Mouse (Mus musculus) forebrain, embryonic 13.5 days (tissue): ENCODE results near the gene Rab3il1. TPM values are rescaled to one million over a fixed set of nuclear protein-coding genes. Genes with fewer than 3 reads are reported as not detected.

Source experiments
- ATAC-seq: fragments of 200-750 bp; cut with Nextera tagmentation; 2 replicates; pipeline ENCODE4 v1.8.0; 2017
- H3K27ac ChIP-seq: fragments of 300-500 bp; sonication (generic); 2 replicates; pipeline ENCODE4 v1.5.1; 2015; ENCODE audit warnings: inconsistent platforms, mild to moderate bottlenecking, moderate library complexity
- H3K27me3 ChIP-seq: fragments of 300-500 bp; sonication (generic); 2 replicates; pipeline ENCODE4 v1.6.1; 2015; ENCODE audit warnings: mild to moderate bottlenecking, inconsistent platforms
- H3K36me3 ChIP-seq: fragments of 300-500 bp; sonication (generic); 2 replicates; pipeline ENCODE4 v1.6.1; 2015; ENCODE audit warnings: mild to moderate bottlenecking, inconsistent platforms; ENCODE audit not compliant: poor library complexity, severe bottlenecking
- H3K4me1 ChIP-seq: fragments of 300-500 bp; sonication (generic); 2 replicates; pipeline ENCODE4 v1.6.1; 2015; ENCODE audit warnings: inconsistent platforms
- H3K4me2 ChIP-seq: fragments of 300-500 bp; sonication (generic); 2 replicates; pipeline ENCODE4 v1.6.1; 2015; ENCODE audit warnings: inconsistent platforms, mild to moderate bottlenecking, moderate library complexity
- H3K4me3 ChIP-seq: fragments of 300-500 bp; sonication (generic); 2 replicates; pipeline ENCODE4 v1.5.1; 2015; ENCODE audit warnings: mild to moderate bottlenecking, inconsistent platforms
- H3K9ac ChIP-seq: fragments of 300-500 bp; sonication (generic); 2 replicates; pipeline ENCODE4 v1.6.1; 2015; ENCODE audit warnings: mild to moderate bottlenecking, inconsistent platforms
- H3K9me3 ChIP-seq: fragments of 300-500 bp; sonication (generic); replicated peaks from 2 replicates; pipeline ENCODE4 v1.6.1; 2016; ENCODE audit warnings: inconsistent platforms
- WGBS: fragments of 180-500 bp; shearing (Covaris S2); methylation state at CpG from one replicate; pipeline ENCODE4 v1.1.7; 2015; 5-methylcytosine and 5-hydroxymethylcytosine counted together
- polyA plus RNA-seq: library from polyadenylated mRNA; unstranded; fragments of >200 nt; fragmentation: Nextera tagmentation; extraction: Ambion mirVana; gene quantifications from 2 replicates; pipeline ENCODE4 v1.2.1, GENCODE M21; 2015

Gene Rab3il1
- polyA plus RNA-seq, 1 experiment from 2014 or later: 14.4 TPM

DNA sequence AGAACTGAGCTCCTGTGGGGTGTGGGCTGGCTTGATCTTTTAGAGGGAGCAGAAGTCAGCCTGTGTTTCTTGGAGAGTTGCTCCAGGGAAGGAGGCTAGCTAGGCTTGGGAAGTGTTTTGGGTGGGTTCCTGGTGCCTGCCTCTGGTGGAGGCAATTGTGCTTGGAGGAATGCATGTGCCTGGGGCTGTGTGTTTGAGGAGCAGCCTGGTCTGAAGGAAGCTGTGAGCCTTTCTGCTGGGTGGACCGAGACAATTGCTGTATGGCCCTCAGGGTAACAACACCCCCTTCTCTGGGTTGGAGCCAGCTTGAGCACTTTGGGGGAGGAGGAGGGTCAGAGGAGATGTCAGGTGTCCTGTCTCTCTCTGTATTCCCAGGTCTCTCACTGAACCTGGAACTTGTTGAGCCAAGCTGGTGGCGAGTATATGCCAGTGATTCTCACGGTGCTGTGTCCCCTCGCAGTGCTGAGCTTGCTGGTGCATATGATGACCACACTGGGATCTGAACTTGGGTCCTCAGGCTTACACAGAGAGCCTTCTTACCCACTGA, 17.8 kb downstream of the Rab3il1 start:
- Histone ChIP-seq H3K4me2 (peak overlapping the region; percentile 91), H3K27ac (no peak overlapping the region), H3K9ac (no peak overlapping the region), H3K36me3 (no peaks in the 10 kb centered on the region), H3K9me3 (no peaks in the 10 kb centered on the region), H3K27me3 (no peaks in the 10 kb centered on the region), H3K4me1 (peaks cover 19% of the 10 kb centered on the region), H3K4me3 (no peak overlapping the region)
- 75% methylated on average over 4 of the region's 4 CpGs for WGBS
- no peak for ATAC-seq

DNA sequence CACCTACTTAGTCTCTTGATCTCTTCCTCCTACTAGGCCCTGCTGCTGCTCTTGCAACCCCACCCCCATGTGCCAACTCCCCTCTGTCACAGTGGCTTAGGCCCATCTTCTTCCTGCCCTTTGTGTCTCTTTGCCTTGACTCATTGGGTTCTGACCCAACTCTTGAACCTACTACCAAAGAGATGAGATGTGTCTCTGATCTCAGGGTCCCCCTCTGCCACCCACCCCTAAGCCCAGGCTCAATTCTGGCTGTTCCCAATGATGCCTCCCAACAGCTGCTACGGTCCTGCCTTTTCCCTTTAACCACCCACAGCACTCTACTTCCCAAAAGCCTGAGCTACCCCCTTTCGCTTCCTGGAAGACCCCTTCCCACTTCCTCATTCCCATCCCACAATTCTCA, 20.5 kb downstream of the Rab3il1 start:
- 85% methylated on average over 2 of the region's 2 CpGs for WGBS

DNA sequence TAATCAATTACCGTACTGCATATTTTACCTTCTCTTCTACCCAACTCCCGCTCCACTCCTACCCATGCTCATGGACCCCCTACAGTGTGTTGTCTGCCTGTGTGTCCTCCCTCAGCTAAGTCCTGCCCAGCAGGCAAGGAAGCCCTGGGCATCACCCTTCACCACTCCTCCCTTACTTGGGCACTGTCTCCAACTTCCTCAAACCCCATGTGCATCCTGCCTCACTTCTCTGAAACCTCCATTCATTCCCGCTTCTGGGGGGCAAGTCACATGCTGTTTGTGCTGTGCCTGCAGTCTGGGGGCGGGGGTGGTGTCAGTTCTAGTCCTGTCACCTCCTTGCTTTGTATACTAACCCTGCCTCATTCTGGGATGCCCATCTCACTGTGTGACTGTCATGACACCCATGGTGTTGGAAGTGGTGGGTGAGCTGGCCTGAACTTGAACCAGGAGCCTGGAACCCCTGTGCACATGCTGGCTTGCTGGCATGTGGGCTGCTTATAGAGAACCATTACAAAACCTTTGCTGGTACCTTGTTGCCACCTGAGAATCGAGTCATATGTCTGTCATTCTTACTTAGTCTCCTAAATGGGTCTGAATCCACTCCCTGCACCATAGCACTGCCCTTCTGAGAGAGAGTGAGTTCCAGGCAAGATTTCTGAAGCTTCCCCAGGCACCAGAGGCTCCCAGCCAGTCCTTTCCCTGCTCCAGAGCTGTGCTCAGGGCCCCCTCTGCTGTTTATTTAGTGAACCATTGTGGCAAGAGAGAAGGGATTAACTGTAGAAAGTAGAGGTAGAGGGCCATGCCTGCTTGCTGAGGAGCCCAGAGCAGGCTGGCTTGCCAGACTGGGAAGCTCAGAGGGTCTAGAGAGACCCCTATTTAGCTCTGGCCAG, 21.2 kb downstream of the Rab3il1 start:
- H3K27me3 ChIP-seq: no peaks in the 10 kb centered on the region
- H3K4me2 ChIP-seq: no peak overlapping the region
- ATAC-seq: no peak
- H3K4me3 ChIP-seq: no peak overlapping the region
- H3K36me3 ChIP-seq: peaks cover 7% of the 10 kb centered on the region; the same call in 1 of the 2 replicates
- no peak overlapping the region for H3K9ac ChIP-seq
- 62% methylated on average over 5 of the region's 5 CpGs for WGBS
- no peak overlapping the region for H3K27ac ChIP-seq
- no peaks in the 10 kb centered on the region for H3K9me3 ChIP-seq
- peaks cover 23% of the 10 kb centered on the region for H3K4me1 ChIP-seq

More for the DNA sequence above, 20.5 kb downstream of the Rab3il1 start:
- no peaks in the 10 kb centered on the region for H3K36me3 ChIP-seq
- no peak for ATAC-seq
- no peak overlapping the region for H3K4me2 ChIP-seq
- H3K4me3 ChIP-seq: no peak overlapping the region
- no peaks in the 10 kb centered on the region for H3K27me3 ChIP-seq
- H3K4me1 ChIP-seq: peaks cover 29% of the 10 kb centered on the region
- H3K9ac ChIP-seq: no peak overlapping the region
- H3K27ac ChIP-seq: no peak overlapping the region
- no peaks in the 10 kb centered on the region for H3K9me3 ChIP-seq

DNA sequence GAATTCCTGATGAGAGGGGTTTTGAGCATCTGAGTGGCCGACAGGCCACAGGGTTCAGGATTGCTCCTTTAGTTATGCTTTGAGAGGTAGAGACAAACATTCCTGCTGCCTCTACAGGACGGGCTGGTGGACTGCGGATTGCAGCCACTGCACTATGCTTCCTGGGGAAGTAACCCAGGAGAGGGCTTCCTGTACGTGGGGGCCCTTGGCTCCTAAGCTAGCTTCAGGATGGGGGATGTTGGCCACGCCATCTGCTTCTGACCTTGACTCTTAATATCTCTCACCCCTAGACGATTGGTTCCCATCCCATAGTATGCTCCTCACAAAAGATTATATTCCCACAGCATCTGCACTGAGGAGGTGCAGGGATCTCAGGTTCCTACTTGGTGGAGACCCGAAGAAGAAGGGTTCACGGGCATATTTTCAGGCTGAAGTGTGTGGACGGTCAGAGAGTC, 21.9 kb downstream of the Rab3il1 start:
- Histone ChIP-seq H3K9ac (no peak overlapping the region), H3K36me3 (peaks cover 10% of the 10 kb centered on the region), H3K4me3 (no peak overlapping the region), H3K4me1 (peaks cover 19% of the 10 kb centered on the region), H3K27ac (no peak overlapping the region), H3K4me2 (no peak overlapping the region; the same call in 1 of the 2 replicates), H3K27me3 (no peaks in the 10 kb centered on the region), H3K9me3 (no peaks in the 10 kb centered on the region)
- 67% methylated on average over 9 of the region's 9 CpGs for WGBS
- no peak for ATAC-seq

DNA sequence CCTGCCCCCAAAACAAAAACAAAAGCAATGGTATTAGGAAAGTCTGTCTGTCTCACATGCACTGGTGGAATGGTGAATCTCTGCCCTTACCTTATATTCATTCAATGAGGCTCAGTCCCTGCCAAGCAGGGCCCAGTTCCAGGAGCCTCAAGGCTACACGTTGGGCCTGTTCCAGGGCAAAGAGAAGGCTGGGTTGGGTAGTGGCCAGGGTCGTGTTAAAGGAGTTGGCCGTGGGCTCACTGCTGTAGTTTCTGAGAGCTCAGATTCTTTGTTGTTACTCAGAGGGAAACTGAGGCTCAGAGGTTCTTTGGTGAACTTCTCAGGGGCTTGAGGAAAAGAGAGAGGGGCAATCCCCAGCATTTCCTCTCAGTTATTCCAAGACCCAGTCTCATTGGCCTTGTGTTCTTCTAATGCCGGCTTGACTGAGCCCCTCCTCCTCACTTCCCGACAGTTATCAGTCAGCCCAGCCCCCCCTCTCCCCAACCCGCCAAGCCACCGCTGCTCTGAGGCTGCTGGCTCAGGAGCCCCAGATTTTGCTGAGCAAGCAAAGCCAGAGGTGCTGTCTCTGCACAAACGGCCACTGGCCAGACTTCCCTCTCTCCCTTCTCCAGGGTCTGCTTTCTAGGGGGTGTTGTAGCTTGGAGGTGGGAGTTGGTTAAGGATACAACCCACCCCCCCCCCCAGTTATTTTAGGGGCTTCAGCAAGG, 23.9 kb downstream of the Rab3il1 start:
- Histone ChIP-seq H3K4me3 (no peak overlapping the region), H3K27ac (peak overlapping the region; percentile 31; the same call in 1 of the 2 replicates), H3K4me2 (0 out of 2 replicates have a peak overlapping the region, but pooled peaks have one; percentile 12), H3K4me1 (peaks cover 9% of the 10 kb centered on the region), H3K9ac (no peak overlapping the region), H3K9me3 (no peaks in the 10 kb centered on the region), H3K36me3 (peaks cover 10% of the 10 kb centered on the region), H3K27me3 (no peaks in the 10 kb centered on the region)
- peak; percentile 64 for ATAC-seq
- WGBS: 19% methylated on average over 8 of the region's 8 CpGs

DNA sequence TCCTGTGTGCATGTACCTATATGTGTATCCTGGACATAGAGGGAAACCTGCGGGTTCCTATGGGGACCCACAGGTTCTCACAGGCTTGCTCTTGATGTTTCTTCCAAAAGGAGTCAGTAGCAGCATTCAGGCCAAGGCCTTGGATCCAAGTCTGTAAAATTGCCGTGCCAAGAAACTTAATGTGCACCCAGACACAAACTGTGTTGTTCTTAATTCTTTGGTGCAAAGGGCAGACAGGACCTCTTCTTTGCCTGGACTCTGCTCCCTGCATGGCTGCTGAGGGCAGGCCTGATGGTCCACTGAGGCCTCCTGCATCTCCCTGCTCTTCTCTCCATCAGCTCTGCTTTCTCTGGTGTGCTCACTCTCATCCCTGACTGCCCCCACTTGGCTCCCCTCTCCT, 28.3 kb downstream of the Rab3il1 start:
- no peak overlapping the region for H3K4me2 ChIP-seq
- no peaks in the 10 kb centered on the region for H3K9me3 ChIP-seq
- H3K4me1 ChIP-seq: peaks cover 9% of the 10 kb centered on the region
- no peak overlapping the region for H3K4me3 ChIP-seq
- WGBS: 90% methylated on average over 2 of the region's 2 CpGs
- peaks cover 10% of the 10 kb centered on the region for H3K36me3 ChIP-seq
- no peak overlapping the region for H3K9ac ChIP-seq
- H3K27me3 ChIP-seq: no peaks in the 10 kb centered on the region
- ATAC-seq: no peak
- H3K27ac ChIP-seq: no peak overlapping the region

DNA sequence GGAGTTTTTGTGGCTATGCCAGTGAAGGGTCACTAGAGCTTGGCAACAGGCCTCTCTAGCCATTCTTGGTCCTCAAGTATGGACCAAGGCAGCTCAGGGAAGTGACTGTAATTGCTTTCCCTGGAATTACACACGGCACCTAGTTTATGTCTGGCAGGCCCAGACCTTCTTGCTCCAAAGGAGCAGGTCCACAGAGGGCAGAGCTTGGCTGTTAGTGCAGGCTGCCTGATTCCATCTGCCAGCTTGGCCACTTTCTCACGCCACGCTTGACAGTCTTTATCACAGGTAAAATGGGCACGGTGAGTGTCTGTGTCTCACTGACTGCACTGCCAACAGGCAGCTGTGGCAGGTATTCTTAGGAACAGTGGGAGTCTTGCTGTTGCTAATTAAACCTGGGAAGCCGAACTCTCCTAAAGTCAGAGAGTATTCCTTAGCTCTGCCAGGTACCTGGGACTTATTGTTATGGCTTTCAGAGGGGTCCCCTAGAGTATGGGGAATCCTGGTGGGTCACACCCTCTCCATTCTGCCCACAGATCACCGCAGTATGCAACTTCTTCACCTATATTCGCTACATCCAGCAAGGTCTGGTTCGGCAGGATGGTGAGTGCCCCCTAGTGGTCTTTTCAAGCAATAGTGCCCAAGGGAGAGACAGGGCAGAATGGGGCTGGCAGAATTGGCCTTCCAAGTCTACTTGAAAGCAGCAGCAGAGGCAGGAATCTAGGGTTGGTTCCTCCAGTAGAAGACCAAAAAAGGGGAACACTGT, 31.9 kb downstream of the Rab3il1 start:
- WGBS: 31% methylated on average over 8 of the region's 8 CpGs
- ATAC-seq: peak; percentile 76
- no peaks in the 10 kb centered on the region for H3K27me3 ChIP-seq

DNA sequence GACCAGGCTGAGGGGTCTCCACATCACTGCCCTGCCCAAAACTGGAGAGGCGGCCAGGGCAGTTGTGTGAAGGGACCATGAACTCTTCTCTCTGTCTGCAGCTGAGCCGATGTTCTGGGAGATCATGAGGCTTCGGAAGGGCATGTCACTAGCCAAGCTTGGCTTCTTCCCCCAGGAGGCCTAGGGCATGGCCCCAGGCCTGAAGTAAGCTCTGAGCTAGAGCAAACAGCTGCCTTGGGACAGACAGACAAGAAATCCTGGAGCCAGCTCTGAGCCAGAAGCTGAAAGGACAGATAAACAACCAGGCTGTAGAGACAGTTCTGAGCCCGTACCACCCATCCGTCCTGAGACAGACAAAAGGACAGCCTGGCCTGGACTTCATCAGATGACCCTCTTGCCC, 32.9 kb downstream of the Rab3il1 start:
- Histone ChIP-seq H3K4me2 (no peak overlapping the region), H3K36me3 (no peaks in the 10 kb centered on the region), H3K27me3 (0 out of 2 replicates have a peak, but pooled peaks cover under 1% of the 10 kb centered on the region), H3K27ac (no peak overlapping the region), H3K9ac (no peak overlapping the region), H3K4me1 (peaks cover 7% of the 10 kb centered on the region), H3K4me3 (no peak overlapping the region), H3K9me3 (no peaks in the 10 kb centered on the region)
- no peak for ATAC-seq
- WGBS: 84% methylated on average over 5 of the region's 5 CpGs

More for the DNA sequence above, 31.9 kb downstream of the Rab3il1 start:
- Histone ChIP-seq H3K9ac (no peak overlapping the region), H3K4me3 (no peak overlapping the region), H3K9me3 (no peaks in the 10 kb centered on the region), H3K36me3 (no peaks in the 10 kb centered on the region), H3K4me1 (no peaks in the 10 kb centered on the region), H3K27ac (no peak overlapping the region), H3K4me2 (no peak overlapping the region)

DNA sequence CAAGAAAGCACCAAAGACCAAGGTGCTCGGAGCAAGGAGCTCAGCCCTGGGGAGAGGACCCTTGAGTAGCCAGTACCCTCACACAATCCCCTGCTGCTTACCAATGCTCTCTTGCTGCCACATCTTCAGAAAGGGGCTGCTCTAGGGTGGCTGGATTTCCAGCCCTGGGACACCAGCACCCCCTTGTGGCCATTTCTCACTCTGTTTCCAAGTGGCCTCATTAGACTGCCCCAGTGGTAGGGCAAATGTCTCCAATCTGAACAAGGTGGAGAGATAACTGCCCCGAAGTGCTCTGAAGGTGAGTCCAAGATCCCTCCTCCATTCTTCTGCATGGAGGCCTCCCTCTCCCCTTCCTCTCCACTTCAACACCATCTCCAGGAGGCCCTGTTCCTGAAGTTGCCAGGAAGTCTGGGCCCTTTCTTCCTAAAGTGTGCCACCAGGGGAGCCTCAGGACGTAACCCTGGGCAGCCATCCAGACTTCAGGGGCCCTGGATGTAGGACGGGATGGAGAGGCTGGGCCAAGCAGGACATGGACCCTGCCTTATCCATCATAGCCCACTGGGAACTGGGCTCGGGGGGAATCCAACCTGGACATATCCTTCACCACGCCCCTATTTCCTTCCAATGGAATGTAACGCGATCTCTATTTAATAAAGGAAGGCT, 33.4 kb downstream of the Rab3il1 start:
- peaks cover 7% of the 10 kb centered on the region for H3K4me1 ChIP-seq
- WGBS: 49% methylated on average over 8 of the region's 8 CpGs
- H3K9ac ChIP-seq: no peak overlapping the region
- no peaks in the 10 kb centered on the region for H3K9me3 ChIP-seq
- ATAC-seq: peak; percentile 82
- H3K4me2 ChIP-seq: no peak overlapping the region
- H3K4me3 ChIP-seq: no peak overlapping the region
- 0 out of 2 replicates have a peak, but pooled peaks cover 3% of the 10 kb centered on the region for H3K27me3 ChIP-seq
- H3K36me3 ChIP-seq: no peaks in the 10 kb centered on the region
- no peak overlapping the region for H3K27ac ChIP-seq

DNA sequence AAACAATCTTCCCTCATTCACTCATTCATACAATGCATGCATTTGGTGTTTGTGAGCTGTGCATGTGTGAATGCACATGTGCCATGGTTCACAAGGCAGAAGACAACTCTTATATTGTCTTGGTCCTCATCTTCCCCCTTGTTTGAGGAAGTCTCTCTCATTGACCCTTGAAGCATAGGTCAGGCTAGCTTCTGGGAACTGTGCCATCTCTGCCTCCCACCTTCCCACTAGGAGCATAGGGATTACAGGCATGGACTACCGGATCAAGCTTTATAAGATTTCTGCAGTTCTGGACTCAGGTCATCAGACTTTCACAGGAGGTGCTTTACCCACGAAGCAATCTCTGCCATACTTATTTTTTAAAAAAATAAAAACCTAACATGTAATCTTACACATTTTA, 36.1 kb downstream of the Rab3il1 start:
- no peak overlapping the region for H3K4me2 ChIP-seq
- no peak overlapping the region for H3K4me3 ChIP-seq
- H3K9me3 ChIP-seq: no peaks in the 10 kb centered on the region
- no peak overlapping the region for H3K27ac ChIP-seq
- WGBS: 60% methylated on average over 2 of the region's 2 CpGs
- no peaks in the 10 kb centered on the region for H3K36me3 ChIP-seq
- H3K27me3 ChIP-seq: 0 out of 2 replicates have a peak, but pooled peaks cover 6% of the 10 kb centered on the region
- H3K9ac ChIP-seq: no peak overlapping the region
- ATAC-seq: no peak
- H3K4me1 ChIP-seq: peaks cover 22% of the 10 kb centered on the region

DNA sequence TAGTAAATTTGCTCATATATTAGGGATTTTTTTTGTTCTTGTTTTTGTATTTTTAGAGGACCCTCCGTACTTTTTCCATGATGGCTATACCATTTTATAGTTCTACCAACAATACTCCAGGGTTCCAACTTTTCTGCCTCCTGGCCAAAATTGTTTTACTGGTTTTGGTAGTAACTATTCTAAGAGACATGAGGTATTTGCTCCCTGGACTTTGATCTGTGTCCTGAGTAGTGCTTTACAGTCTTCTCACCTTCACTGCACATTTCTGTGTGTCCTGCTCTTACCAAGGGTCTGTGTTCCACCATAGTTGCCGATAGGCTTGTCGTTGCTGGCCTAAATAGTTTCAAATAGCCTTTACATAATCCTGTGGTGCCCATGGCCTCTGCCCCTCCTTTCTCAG, 36.9 kb downstream of the Rab3il1 start:
- Histone ChIP-seq H3K4me2 (no peak overlapping the region), H3K9me3 (no peaks in the 10 kb centered on the region), H3K4me3 (no peak overlapping the region), H3K27me3 (0 out of 2 replicates have a peak, but pooled peaks cover 6% of the 10 kb centered on the region), H3K36me3 (no peaks in the 10 kb centered on the region), H3K9ac (no peak overlapping the region), H3K27ac (no peak overlapping the region), H3K4me1 (peaks cover 22% of the 10 kb centered on the region)
- 75% methylated on average over 3 of the region's 3 CpGs for WGBS
- ATAC-seq: no peak
